Mouse (Mus musculus) MEL (cell line): ENCODE measurements around the gene Mrtfa. TPM values are rescaled to one million over a fixed set of nuclear protein-coding genes. Genes with fewer than 3 reads are reported as not detected.

Experiments used
- DNase-seq: peaks from one replicate; pipeline ENCODE4 v3.0.0; 2011; ENCODE audit warnings: low read depth, low spot score
- H3K27ac ChIP-seq: 2 replicates; pipeline ENCODE4 v1.5.1; 2012; ENCODE audit warnings: low read depth, mild to moderate bottlenecking, control low read depth, low read length, moderate library complexity; ENCODE audit not compliant: control insufficient read depth
- H3K27me3 ChIP-seq, 2 experiments: fragments of 150-350 bp in 1 of 2; sonication (generic) in 1 of 2; 2 replicates each; pipeline ENCODE4 v1.6.1; 2012; ENCODE audit warnings: low read length in 2 of 2, mild to moderate bottlenecking in 2 of 2, improper control_type of control experiment in 1 of 2, moderate library complexity in 1 of 2; ENCODE audit not compliant: insufficient read depth in 2 of 2, control insufficient read depth in 1 of 2
- H3K36me3 ChIP-seq, 2 experiments: 2 replicates each; pipeline ENCODE4 v1.6.1; 2012 to 2014; ENCODE audit warnings: low read length in 2 of 2, improper control_type of control experiment in 1 of 2, inconsistent platforms in 1 of 2, mild to moderate bottlenecking in 1 of 2; ENCODE audit not compliant: insufficient read depth in 2 of 2, control insufficient read depth in 1 of 2
- H3K4me1 ChIP-seq, 2 experiments: fragments of 150-350 bp in 1 of 2; sonication (generic) in 1 of 2; 2 replicates each; pipeline ENCODE4 v1.6.1; 2012; ENCODE audit warnings: low read length in 2 of 2, improper control_type of control experiment in 1 of 2, mild to moderate bottlenecking in 1 of 2; ENCODE audit not compliant: insufficient read depth in 2 of 2, control insufficient read depth in 1 of 2
- H3K4me3 ChIP-seq, 2 experiments: fragments of 150-350 bp in 1 of 2; sonication (generic) in 1 of 2; 2 replicates each; pipeline ENCODE4 v1.5.1; 2012; ENCODE audit warnings: low read depth in 2 of 2, low read length in 2 of 2, mild to moderate bottlenecking in 2 of 2, moderate library complexity in 2 of 2, control low read depth in 1 of 2, improper control_type of control experiment in 1 of 2; ENCODE audit not compliant: control insufficient read depth in 1 of 2, insufficient read depth in 1 of 2
- H3K79me2 ChIP-seq: 2 replicates; pipeline ENCODE4 v1.6.1; 2012; ENCODE audit warnings: mild to moderate bottlenecking, low read length, moderate library complexity; ENCODE audit not compliant: control insufficient read depth, poor library complexity, insufficient read depth
- H3K9ac ChIP-seq: 2 replicates; pipeline ENCODE4 v1.6.1; 2012; ENCODE audit warnings: low read depth, mild to moderate bottlenecking, control low read depth, low read length, moderate library complexity; ENCODE audit not compliant: control insufficient read depth, poor library complexity, severe bottlenecking
- H3K9me3 ChIP-seq: fragments of 150-350 bp; sonication (generic); replicated peaks from 2 replicates; pipeline ENCODE4 v1.6.1; 2012; ENCODE audit warnings: mild to moderate bottlenecking, low read length, improper control_type of control experiment, moderate library complexity; ENCODE audit not compliant: insufficient read depth
- CHD1 ChIP-seq: IDR thresholded peaks from 2 replicates; pipeline ENCODE4 v1.6.1; 2012; ENCODE audit warnings: low read depth, mild to moderate bottlenecking, inconsistent platforms, low read length, improper control_type of control experiment
- ELF1 ChIP-seq: IDR thresholded peaks from 2 replicates; pipeline ENCODE4 v1.6.1; 2014; ENCODE audit warnings: low read depth, mild to moderate bottlenecking, inconsistent platforms, low read length, improper control_type of control experiment, moderate library complexity
- EP300 ChIP-seq, 2 experiments: IDR thresholded peaks; 2 replicates each; pipeline ENCODE4 v1.6.1; 2011; ENCODE audit warnings: improper control_type of control experiment in 2 of 2, low read length in 2 of 2, low read depth in 1 of 2, mild to moderate bottlenecking in 1 of 2
- ETS1 ChIP-seq: IDR thresholded peaks from 2 replicates; pipeline ENCODE4 v1.6.1; 2012; ENCODE audit warnings: low read depth, mild to moderate bottlenecking, inconsistent platforms, low read length, improper control_type of control experiment, moderate library complexity
- GABPA ChIP-seq: IDR thresholded peaks from 2 replicates; pipeline ENCODE4 v1.6.1; 2012; ENCODE audit warnings: low read depth, mild to moderate bottlenecking, inconsistent platforms, low read length, improper control_type of control experiment, moderate library complexity
- HCFC1 ChIP-seq: IDR thresholded peaks from 2 replicates; pipeline ENCODE4 v1.6.1; 2012; ENCODE audit warnings: low read depth, mild to moderate bottlenecking, inconsistent platforms, low read length, improper control_type of control experiment, moderate library complexity
- JUND ChIP-seq: IDR thresholded peaks from 2 replicates; pipeline ENCODE4 v1.6.1; 2011; ENCODE audit warnings: low read depth, mild to moderate bottlenecking, improper control_type of control experiment, low read length
- KAT2A ChIP-seq: conservative IDR thresholded peaks from 2 replicates; pipeline ENCODE4 v1.6.1; 2012; ENCODE audit warnings: low read depth, low read length, improper control_type of control experiment, inconsistent platforms
- MAX ChIP-seq: IDR thresholded peaks from 2 replicates; pipeline ENCODE4 v1.6.1; 2011; ENCODE audit warnings: low read length, improper control_type of control experiment
- MEF2A ChIP-seq: IDR thresholded peaks from 2 replicates; pipeline ENCODE4 v1.6.1; 2014; ENCODE audit warnings: low read depth, mild to moderate bottlenecking, inconsistent platforms, low read length, improper control_type of control experiment; ENCODE audit not compliant: poor library complexity, insufficient replicate concordance, severe bottlenecking; ENCODE audit errors: extremely low read depth
- MXI1 ChIP-seq: IDR thresholded peaks from 2 replicates; pipeline ENCODE4 v1.6.1; 2011; ENCODE audit warnings: mild to moderate bottlenecking, low read depth, low read length, improper control_type of control experiment
- MYB ChIP-seq: IDR thresholded peaks from 2 replicates; pipeline ENCODE4 v1.6.1; 2011; ENCODE audit warnings: mild to moderate bottlenecking, low read depth, low read length, improper control_type of control experiment
- NRF1 ChIP-seq: IDR thresholded peaks from 2 replicates; pipeline ENCODE4 v1.6.1; 2014; ENCODE audit warnings: low read depth, mild to moderate bottlenecking, inconsistent platforms, low read length, improper control_type of control experiment, moderate library complexity; ENCODE audit not compliant: poor library complexity, insufficient read depth, severe bottlenecking
- POLR2A ChIP-seq, 2 experiments: IDR thresholded peaks; 2 replicates each; pipeline ENCODE4 v1.6.1; 2011 to 2012; ENCODE audit warnings: low read length in 2 of 2, mild to moderate bottlenecking in 2 of 2, control low read depth in 1 of 2, improper control_type of control experiment in 1 of 2, low read depth in 1 of 2, moderate library complexity in 1 of 2; ENCODE audit not compliant: control insufficient read depth in 1 of 2, insufficient read depth in 1 of 2, poor library complexity in 1 of 2
- POLR2AphosphoS2 ChIP-seq: IDR thresholded peaks from 2 replicates; pipeline ENCODE4 v1.6.1; 2011; ENCODE audit warnings: low read length, improper control_type of control experiment
- RAD21 ChIP-seq: IDR thresholded peaks from 2 replicates; pipeline ENCODE4 v1.6.1; 2011; ENCODE audit warnings: mild to moderate bottlenecking, low read depth, low read length, improper control_type of control experiment
- RCOR1 ChIP-seq: IDR thresholded peaks from 2 replicates; pipeline ENCODE4 v1.6.1; 2012; ENCODE audit warnings: low read depth, mild to moderate bottlenecking, inconsistent platforms, low read length, improper control_type of control experiment
- SMC3 ChIP-seq: IDR thresholded peaks from 2 replicates; pipeline ENCODE4 v1.6.1; 2011; ENCODE audit warnings: low read depth, low read length, improper control_type of control experiment
- TBP ChIP-seq: IDR thresholded peaks from 2 replicates; pipeline ENCODE4 v1.8.0; 2011; ENCODE audit warnings: low read depth, low read length, improper control_type of control experiment
- TCF12 ChIP-seq: IDR thresholded peaks from 2 replicates; pipeline ENCODE4 v1.6.1; 2014; ENCODE audit warnings: low read depth, mild to moderate bottlenecking, inconsistent platforms, low read length, improper control_type of control experiment, moderate library complexity
- UBTF ChIP-seq: IDR thresholded peaks from 2 replicates; pipeline ENCODE4 v1.6.1; 2012; ENCODE audit warnings: low read depth, mild to moderate bottlenecking, inconsistent platforms, low read length, improper control_type of control experiment, moderate library complexity, borderline replicate concordance; ENCODE audit not compliant: insufficient read depth
- USF1 ChIP-seq: IDR thresholded peaks from 2 replicates; pipeline ENCODE4 v1.6.1; 2014; ENCODE audit warnings: low read depth, mild to moderate bottlenecking, inconsistent platforms, low read length, improper control_type of control experiment, moderate library complexity
- ZNF384 ChIP-seq: IDR thresholded peaks from 2 replicates; pipeline ENCODE4 v1.6.1; 2012; ENCODE audit warnings: low read depth, mild to moderate bottlenecking, inconsistent platforms, low read length, improper control_type of control experiment
- polyA plus RNA-seq, 2 experiments: library from polyadenylated mRNA; stranded (reverse) in 1 of 2; unstranded in 1 of 2; fragments of >175 nt in 1 of 2; fragments of >200 nt in 1 of 2; gene quantifications; 2 replicates each; pipeline versions ENCODE4 v1.2.1 to v1.2.4; 2012; ENCODE audit warnings: low replicate concordance in 2 of 2, low read depth in 1 of 2; ENCODE audit not compliant: insufficient read length in 2 of 2, insufficient read depth in 1 of 2, missing spikeins in 1 of 2
- total RNA-seq: library from RNA; depleted of rRNA; stranded (reverse); fragments of 300-350 nt; gene quantifications from 2 replicates; pipeline ENCODE4 v1.2.3, GENCODE M21; 2012

The Mrtfa gene
- total and polyA plus RNA-seq, 3 experiments, result 2.6 to 11.9 TPM; not detected in 1

GRCm38 (mm10) chr15:81191303-81191702, 746 bp upstream of the Mrtfa start:
- Histone ChIP-seq H3K27me3 (no peaks in the 10 kb centered on the region), H3K4me3 (peak overlapping the region; percentile 79 to 93), H3K27ac (peak overlapping the region; percentile 61), H3K9ac (peak overlapping the region; percentile 68), H3K4me1 (peaks cover 3 to 11% of the 10 kb centered on the region in 2 experiments; a peak in 2 of 4 replicates), H3K9me3 (no peaks in the 10 kb centered on the region), H3K36me3 (peaks cover 0 to 4% of the 10 kb centered on the region in 2 experiments; a peak in 2 of 4 replicates), H3K79me2 (peaks cover 2% of the 10 kb centered on the region)
- 0 out of 4 replicates have a peak, but pooled peaks of 1 of the 2 experiments have one; percentile 24 for TF ChIP-seq EP300 (IDR thresholded peaks at IDR 0.05; ENCODE audit: low read depth in 1 of 2, low read length in 2 of 2)
- no peak for TF ChIP-seq MEF2A
- TF ChIP-seq TCF12, result 0 out of 2 replicates have a peak, but pooled peaks have one; percentile 5
- TF ChIP-seq RCOR1, result peak; percentile 71
- DNase-seq, result no peak

GRCm38 (mm10) chr15:81190011-81190629, 437 bp downstream of the Mrtfa start:
- Histone ChIP-seq H3K79me2 (peaks cover 3% of the 10 kb centered on the region), H3K36me3 (peaks cover 0 to 4% of the 10 kb centered on the region in 2 experiments; a peak in 2 of 4 replicates), H3K27ac (no peak overlapping the region), H3K4me3 (peak overlapping the region; percentile 68 to 73), H3K27me3 (no peaks in the 10 kb centered on the region), H3K9ac (peak overlapping the region; percentile 68), H3K4me1 (peaks cover 3 to 9% of the 10 kb centered on the region in 2 experiments; a peak in 2 of 4 replicates), H3K9me3 (no peaks in the 10 kb centered on the region)
- TF ChIP-seq POLR2A (IDR thresholded peaks at IDR 0.05; ENCODE audit: control insufficient read depth in 1 of 2, insufficient read depth in 1 of 2, low read depth in 1 of 2, low read length in 2 of 2, poor library complexity in 1 of 2) (peak in 1 of 2 experiments; percentile 51; a peak in 1 of 4 replicates), POLR2AphosphoS2 (0 out of 2 replicates have a peak, but pooled peaks have one; percentile 12), TBP (no peak)
- peak; percentile 40 for DNase-seq

- H3K79me2 ChIP-seq, result peaks cover 3% of the 10 kb centered on the region
- H3K27ac ChIP-seq, result no peak overlapping the region
- DNase-seq, result no peak
- TF ChIP-seq ETS1, result no peak
- TF ChIP-seq RAD21, result no peak
- no peak for TF ChIP-seq CHD1
- no peak for TF ChIP-seq RCOR1
- TF ChIP-seq GABPA, result no peak
- TF ChIP-seq SMC3, result no peak
- TF ChIP-seq UBTF, result no peak
- TF ChIP-seq MYB, result no peak
- TF ChIP-seq ELF1, result no peak
- TF ChIP-seq ZNF384, result no peak
- TF ChIP-seq KAT2A, result no peak
- no peak for TF ChIP-seq MXI1
- no peak for TF ChIP-seq MAX
- TF ChIP-seq JUND, result no peak
- TF ChIP-seq NRF1, result no peak
- no peak for TF ChIP-seq USF1
- TF ChIP-seq HCFC1, result no peak
- no peak for TF ChIP-seq EP300 (IDR thresholded peaks at IDR 0.05; ENCODE audit: low read depth in 1 of 2, low read length in 2 of 2)
- peaks cover 3 to 9% of the 10 kb centered on the region in 2 experiments; a peak in 2 of 4 replicates for H3K4me1 ChIP-seq
- no peak overlapping the region for H3K4me3 ChIP-seq
- H3K36me3 ChIP-seq, result peaks cover 0 to 4% of the 10 kb centered on the region in 2 experiments; a peak in 2 of 4 replicates
- H3K9ac ChIP-seq, result no peak overlapping the region
- H3K27me3 ChIP-seq, result no peaks in the 10 kb centered on the region
- H3K9me3 ChIP-seq, result no peaks in the 10 kb centered on the region
Measured at GRCm38 (mm10) chr15:81189061-81189460, 1.5 kb downstream of the Mrtfa start.
